Mouse (Mus musculus) forebrain, embryonic 16.5 days (tissue): Measurements from ENCODE around the gene Kcnk12. TPM values are rescaled to one million over a fixed set of nuclear protein-coding genes. Genes with fewer than 3 reads are reported as not detected.

Experiments
- ATAC-seq: fragments of 200-750 bp; cut with Nextera tagmentation; 2 replicates; pipeline ENCODE4 v1.8.0; 2017; ENCODE audit warnings: mild to moderate bottlenecking, moderate library complexity
- H3K27ac ChIP-seq: fragments of 300-500 bp; sonication (generic); 2 replicates; pipeline ENCODE4 v1.5.1; 2014; ENCODE audit warnings: low read length, control low read depth
- H3K27me3 ChIP-seq: fragments of 300-500 bp; sonication (generic); replicated peaks from 2 replicates; pipeline ENCODE4 v1.6.1; 2014; ENCODE audit warnings: low read length; ENCODE audit not compliant: control insufficient read depth, insufficient read depth
- H3K36me3 ChIP-seq: fragments of 300-500 bp; sonication (generic); 2 replicates; pipeline ENCODE4 v1.6.1; 2014; ENCODE audit not compliant: control insufficient read depth, insufficient read depth
- H3K4me1 ChIP-seq: fragments of 300-500 bp; sonication (generic); replicated peaks from 2 replicates; pipeline ENCODE4 v1.6.1; 2014; ENCODE audit warnings: low read length; ENCODE audit not compliant: control insufficient read depth, insufficient read depth
- H3K4me2 ChIP-seq: fragments of 300-500 bp; sonication (generic); 2 replicates; pipeline ENCODE4 v1.6.1; 2014; ENCODE audit warnings: mild to moderate bottlenecking, low read length, control low read depth
- H3K4me3 ChIP-seq: fragments of 300-500 bp; sonication (generic); replicated peaks from 2 replicates; pipeline ENCODE4 v1.5.1; 2014; ENCODE audit warnings: mild to moderate bottlenecking, low read length, control low read depth
- H3K9ac ChIP-seq: fragments of 300-500 bp; sonication (generic); replicated peaks from 2 replicates; pipeline ENCODE4 v1.6.1; 2014; ENCODE audit warnings: low read depth, low read length, control low read depth
- H3K9me3 ChIP-seq: fragments of 300-500 bp; sonication (generic); 2 replicates; pipeline ENCODE4 v1.6.1; 2016; ENCODE audit warnings: low read length; ENCODE audit not compliant: control insufficient read depth
- WGBS: fragments of 180-500 bp; shearing (Covaris S2); extraction: QIAGEN DNeasy Blood & Tissue Kit; methylation state at CpG from one replicate; pipeline ENCODE4 v1.1.7; 2014; 5-methylcytosine and 5-hydroxymethylcytosine counted together
- polyA plus RNA-seq: library from polyadenylated mRNA; unstranded; fragments of >200 nt; fragmentation: Nextera tagmentation; extraction: Ambion mirVana; gene quantifications from 2 replicates; pipeline ENCODE4 v1.2.1, GENCODE M21; 2015

The Kcnk12 gene
- polyA plus RNA-seq, 1 experiment from 2014 or later = 0.82 TPM

- H3K9ac ChIP-seq = no peak overlapping the region
- no peak overlapping the region for H3K4me2 ChIP-seq
- H3K4me1 ChIP-seq = peaks cover 8% of the 10 kb centered on the region
- no peaks in the 10 kb centered on the region for H3K9me3 ChIP-seq
- no peak overlapping the region for H3K27ac ChIP-seq
- no peaks in the 10 kb centered on the region for H3K36me3 ChIP-seq
- no peaks in the 10 kb centered on the region for H3K27me3 ChIP-seq
- H3K4me3 ChIP-seq = no peak overlapping the region
- ATAC-seq = peak; percentile 81
- 58% methylated on average over 11 of the region's 11 CpGs for WGBS
Observed at GRCm38 (mm10) chr17:87695874-87696465, 101.8 kb downstream of the Kcnk12 start.

Other genes with a start within 250 kb of the Kcnk12 start
- 2.1 and 2.4 TPM in 2 replicates for gene Epcam, start 162.0 kb downstream of the Kcnk12 start, polyA plus RNA-seq
- gene Msh2, start 125.7 kb downstream of the Kcnk12 start, polyA plus RNA-seq = 72.8 and 81.5 TPM in 2 replicates
- gene Rpl36-ps4, start 123.0 kb upstream of the Kcnk12 start, polyA plus RNA-seq = not detected in 2 replicates
- gene Msh6, start 177.1 kb upstream of the Kcnk12 start, polyA plus RNA-seq = 41.0 and 46.9 TPM in 2 replicates